Comparison of ENCODE assay signal across 18 mouse cellular contexts in the genomic region with DNA sequence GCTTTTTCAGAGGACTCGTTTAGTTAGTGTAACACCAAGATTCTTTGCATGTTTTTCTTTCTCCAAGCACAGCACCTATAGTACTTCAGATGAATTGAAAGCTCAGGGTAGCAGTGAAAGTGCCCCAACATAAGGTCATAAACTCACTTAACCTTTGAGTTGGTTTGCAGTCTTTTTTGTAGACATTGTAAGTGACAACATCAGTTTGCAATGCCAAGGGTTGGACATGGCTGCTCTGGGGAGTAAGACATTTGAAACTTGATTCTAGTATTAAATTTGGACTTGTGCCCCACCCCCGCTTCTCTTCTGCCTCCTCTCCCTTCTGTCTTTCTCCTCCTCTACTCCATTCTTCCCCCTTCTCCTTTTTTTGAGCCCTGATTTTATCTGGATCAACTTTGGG. TPM values are rescaled to one million over a fixed set of nuclear protein-coding genes. Genes with fewer than 3 reads are reported as not detected.
DNase-seq lines count a peak whose midpoint lies in the region; ATAC-seq lines count a peak whose summit lies in the region.
"Had no signal": no experiment of that assay in that cellular context is flagged by ENCODE, and none has a peak within 500 bp of the region (broad histone marks: within the 10 kb centered on the region; RNA-seq: fewer than 3 reads in every experiment).

No protein-coding gene starts in this region.

- no peak overlapping the region for H3K9ac ChIP-seq in midbrain, embryonic 11.5 days (ENCODE audit: low read length)
- H3K9ac ChIP-seq in midbrain, embryonic 16.5 days (ENCODE audit: low read depth, low read length) = no peak overlapping the region
- H3K9ac ChIP-seq: embryonic facial prominence, embryonic 12.5 days; forebrain, embryonic 13.5 days; forebrain, embryonic 15.5 days; forebrain, postnatal 0 days had no signal

- no peak overlapping the region for H3K27ac ChIP-seq in midbrain, embryonic 11.5 days (ENCODE audit: low read depth, low read length)
- H3K27ac ChIP-seq in midbrain, embryonic 16.5 days (ENCODE audit: low read length) = no peak overlapping the region
- H3K27ac ChIP-seq in brown adipose tissue, adult 24 weeks (replicated peaks; ENCODE audit: low read depth, low read length) = peak overlapping the region; percentile 63
- H3K27ac ChIP-seq: embryonic facial prominence, embryonic 10.5 days; embryonic facial prominence, embryonic 12.5 days; forebrain, embryonic 13.5 days; forebrain, embryonic 15.5 days had no signal

- H3K9me3 ChIP-seq in midbrain, embryonic 11.5 days (ENCODE audit: control insufficient read depth, low read length) = no peaks in the 10 kb centered on the region
- no peaks in the 10 kb centered on the region for H3K9me3 ChIP-seq in midbrain, embryonic 16.5 days (replicated peaks; ENCODE audit: control insufficient read depth, low read length, poor library complexity, severe bottlenecking)
- H3K9me3 ChIP-seq: embryonic facial prominence, embryonic 10.5 days; embryonic facial prominence, embryonic 12.5 days; forebrain, embryonic 13.5 days; forebrain, embryonic 15.5 days had no signal

- H3K36me3 ChIP-seq in midbrain, embryonic 11.5 days (ENCODE audit: control insufficient read depth, insufficient read depth, low read length) = 0 out of 2 replicates have a peak, but pooled peaks cover 2% of the 10 kb centered on the region
- no peaks in the 10 kb centered on the region for H3K36me3 ChIP-seq in midbrain, embryonic 16.5 days (ENCODE audit: control insufficient read depth, insufficient read depth, low read length)

- peak; percentile 16 for DNase-seq in adrenal gland, postnatal 14 days
- DNase-seq in adrenal gland, adult 18-20 months (ENCODE audit: low spot score in 2 of 2) = no peak
- DNase-seq in midbrain, embryonic 11.5 days (ENCODE audit: low spot score, missing footprints) = peak; percentile 72
- no peak for DNase-seq in embryo, embryonic 11 days
- DNase-seq: adrenal gland, adult 8-10 months; cerebellum, adult 11 months; cerebellum, adult 18-20 months; cerebellum, adult 8-10 months; cerebellum, adult 9-11 months; cerebellum, postnatal 14 days; cerebellum, postnatal 36 days; forebrain, postnatal 0 days had no signal

- WGBS in midbrain, embryonic 11.5 days = 86% methylated on average over 2 of the region's 2 CpGs
- 84% methylated on average over 2 of the region's 2 CpGs for WGBS in midbrain, embryonic 16.5 days

- H3K4me1 ChIP-seq in midbrain, embryonic 11.5 days (ENCODE audit: control insufficient read depth, insufficient read depth, low read length) = 0 out of 2 replicates have a peak, but pooled peaks cover under 1% of the 10 kb centered on the region
- H3K4me1 ChIP-seq in midbrain, embryonic 16.5 days (ENCODE audit: control insufficient read depth, insufficient read depth, low read length) = no peaks in the 10 kb centered on the region
- H3K4me1 ChIP-seq in brown adipose tissue, adult 24 weeks (ENCODE audit: control insufficient read depth, insufficient read depth, insufficient read length, low read length) = peaks cover 12% of the 10 kb centered on the region
- H3K4me1 ChIP-seq: embryonic facial prominence, embryonic 12.5 days; forebrain, embryonic 13.5 days; forebrain, embryonic 15.5 days had no signal

- H3K4me2 ChIP-seq in midbrain, embryonic 11.5 days = no peak overlapping the region
- no peak overlapping the region for H3K4me2 ChIP-seq in midbrain, embryonic 16.5 days (ENCODE audit: low read length)
- H3K4me2 ChIP-seq: embryonic facial prominence, embryonic 12.5 days; forebrain, embryonic 13.5 days; forebrain, embryonic 15.5 days had no signal

- H3K27me3 ChIP-seq in midbrain, embryonic 11.5 days (ENCODE audit: control insufficient read depth, insufficient read depth, low read length) = no peaks in the 10 kb centered on the region
- H3K27me3 ChIP-seq in midbrain, embryonic 16.5 days (ENCODE audit: control insufficient read depth, insufficient read depth, low read depth, low read length) = no peaks in the 10 kb centered on the region
- H3K27me3 ChIP-seq: embryonic facial prominence, embryonic 12.5 days; forebrain, embryonic 13.5 days; forebrain, embryonic 15.5 days had no signal

- ATAC-seq in midbrain, embryonic 11.5 days (ENCODE audit: low FRiP score) = no peak
- ATAC-seq in midbrain, embryonic 16.5 days = no peak
- ATAC-seq: forebrain, embryonic 13.5 days; forebrain, embryonic 15.5 days; forebrain, postnatal 0 days had no signal

- H3K4me3 ChIP-seq in midbrain, embryonic 11.5 days (ENCODE audit: low read depth, low read length) = no peak overlapping the region
- no peak overlapping the region for H3K4me3 ChIP-seq in midbrain, embryonic 16.5 days (ENCODE audit: low read depth, low read length)
- no peak overlapping the region for H3K4me3 ChIP-seq in brown adipose tissue, adult 24 weeks (ENCODE audit: insufficient read depth, low read depth, low read length)
- H3K4me3 ChIP-seq: embryonic facial prominence, embryonic 10.5 days; embryonic facial prominence, embryonic 12.5 days; forebrain, embryonic 13.5 days; forebrain, embryonic 15.5 days had no signal

RNA-seq across cellular contexts. Expression of a gene that starts 43.3 kb away (rescaled TPM):
- total RNA-seq in adrenal gland, postnatal 14 days (2021) = 72.1 and 74.9 TPM in 2 replicates
- 10 to 100 TPM; 69.0 to 74.2 TPM for total RNA-seq in adrenal gland, adult 18-20 months (2021)
- polyA plus RNA-seq in midbrain, embryonic 11.5 days (2014; fragmentation: Nextera tagmentation; extraction: Ambion mirVana) = 9.1 and 9.4 TPM in 2 replicates
- 12.0 TPM in 2 replicates for polyA plus RNA-seq in midbrain, embryonic 16.5 days (2015; fragmentation: Nextera tagmentation; extraction: Ambion mirVana)
- 44.8 and 50.0 TPM in 2 replicates for polyA plus RNA-seq in brown adipose tissue, adult 24 weeks (2012; ENCODE audit: insufficient read depth, insufficient read length, missing spikeins)

Comparison
In these comparisons a context has a peak if more than half of its experiments do, and no peak if none do; other contexts are left out.
1. DNase-seq: peak in adrenal gland, postnatal 14 days (single experiment) and midbrain, embryonic 11.5 days (single experiment); none in adrenal gland, adult 18-20 months (0 of 2) and embryo, embryonic 11 days (single experiment).